Mouse (Mus musculus): Measurements from ENCODE around the gene Kdm1a.

GRCm38 (mm10) chr4:136594006-136594405 lies 8.5 kb downstream of the Kdm1a start:
- TF ChIP-seq CHD2 (IDR thresholded peaks at IDR 0.05; ENCODE audit: low read depth, low read length) = no peak
- no peak for TF ChIP-seq ZC3H11A (IDR thresholded peaks at IDR 0.05; ENCODE audit: borderline replicate concordance, low read depth, low read length)
- TF ChIP-seq MAFK (IDR thresholded peaks at IDR 0.05; ENCODE audit: insufficient read depth, low read depth, low read length) = no peak

Measured in ES-E14 (cell line).